Mouse (Mus musculus): ENCODE measurements around the gene Smyd3.

GRCm38 (mm10) chr1:179065294-179065601 is 452.6 kb downstream of the Smyd3 start:
- TF ChIP-seq POLR2A (IDR thresholded peaks at IDR 0.05; ENCODE audit: extremely low read depth, insufficient read depth, low read length) (no peak), CTCF (IDR thresholded peaks at IDR 0.05; ENCODE audit: low read depth, low read length) (no peak)

Data from liver, adult 2 months (tissue).